Mouse (Mus musculus): ENCODE data around the gene Cdkn1b.

DNA sequence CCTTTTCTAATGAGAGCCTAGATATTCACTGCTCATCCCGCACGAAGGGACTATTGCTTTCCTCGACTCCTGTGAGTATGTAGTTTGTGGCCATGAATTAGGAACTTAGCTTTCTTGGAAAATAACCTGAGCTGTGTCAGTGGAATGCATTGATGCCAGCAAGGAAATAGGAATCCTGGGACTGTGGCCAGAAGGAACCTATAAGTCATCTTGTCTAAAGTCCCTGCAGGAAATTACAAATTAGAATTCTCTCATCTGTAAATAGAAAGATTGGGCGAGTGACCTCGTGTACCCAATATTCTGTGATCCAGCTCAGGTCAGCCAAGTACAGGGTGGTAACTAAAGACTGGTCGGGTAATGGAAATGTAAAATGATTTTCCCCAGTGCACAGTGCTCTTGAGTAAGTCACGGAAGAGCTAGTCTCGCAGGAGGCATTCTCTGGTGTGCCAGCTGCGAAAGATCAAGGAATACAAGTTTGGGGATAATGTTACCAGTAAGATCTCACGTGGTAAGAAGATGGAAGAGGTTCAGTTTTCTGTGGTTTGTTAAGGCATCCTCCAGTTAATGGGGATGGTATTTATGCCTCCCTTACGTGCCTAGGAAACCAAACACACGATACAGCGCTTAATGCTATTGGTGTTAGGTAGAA lies 23.7 kb downstream of the Cdkn1b start:
- TF ChIP-seq CTCF (conservative IDR thresholded peaks at IDR 0.05; ENCODE audit: low read length): no peak
- no peak for TF ChIP-seq POU5F1 (IDR thresholded peaks at IDR 0.05; ENCODE audit: borderline replicate concordance, low read length)

Measured in E14TG2a.4 (cell line).